Mouse (Mus musculus): Measurements from ENCODE around the gene Dennd4b.
A peak's percentile ranks its signal among the peaks of the same experiment; 100 is the strongest.

The Dennd4b gene

GRCm38 (mm10) chr3:90263121-90263771 lies 1.7 kb upstream of the Dennd4b start:
- Histone ChIP-seq H3K36me3 (ENCODE audit: control insufficient read depth, insufficient read depth, low read length, poor library complexity, severe bottlenecking) (peaks cover 22% of the 10 kb centered on the region), H3K27me3 (ENCODE audit: control insufficient read depth, insufficient read depth, low read length, poor library complexity, severe bottlenecking) (no peaks in the 10 kb centered on the region)
- no peak for DNase-seq (ENCODE audit: low read depth, low spot score)

DNA sequence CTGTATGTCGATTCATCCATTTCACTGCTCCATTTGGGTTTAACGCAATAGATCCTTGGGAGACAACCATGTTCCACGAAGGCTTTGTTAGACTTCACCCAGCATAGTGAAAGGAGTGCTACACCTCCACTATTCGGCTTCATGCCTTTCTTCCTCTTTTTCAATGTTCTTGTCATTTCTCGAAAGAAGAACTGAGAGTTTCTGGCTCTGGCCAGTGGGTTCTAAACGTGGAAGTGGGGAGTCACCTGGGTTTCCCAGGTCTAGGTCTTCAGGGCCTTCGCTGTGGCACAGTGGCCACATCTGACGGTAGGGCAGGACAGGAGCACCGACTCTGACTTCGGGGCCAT lies 325 bp upstream of the Dennd4b start:
- Histone ChIP-seq H3K36me3 (ENCODE audit: control insufficient read depth, insufficient read depth, low read length, poor library complexity, severe bottlenecking) (peaks cover 27% of the 10 kb centered on the region), H3K27me3 (ENCODE audit: control insufficient read depth, insufficient read depth, low read length, poor library complexity, severe bottlenecking) (no peaks in the 10 kb centered on the region)
- DNase-seq (ENCODE audit: low read depth, low spot score) = peak; percentile 93

GRCm38 (mm10) chr3:90265932-90266741 lies 1.2 kb downstream of the Dennd4b start:
- peaks cover 27% of the 10 kb centered on the region for H3K36me3 ChIP-seq (ENCODE audit: control insufficient read depth, insufficient read depth, low read length, poor library complexity, severe bottlenecking)
- DNase-seq (ENCODE audit: low read depth, low spot score) = peak; percentile 88
- no peaks in the 10 kb centered on the region for H3K27me3 ChIP-seq (ENCODE audit: control insufficient read depth, insufficient read depth, low read length, poor library complexity, severe bottlenecking)

DNA sequence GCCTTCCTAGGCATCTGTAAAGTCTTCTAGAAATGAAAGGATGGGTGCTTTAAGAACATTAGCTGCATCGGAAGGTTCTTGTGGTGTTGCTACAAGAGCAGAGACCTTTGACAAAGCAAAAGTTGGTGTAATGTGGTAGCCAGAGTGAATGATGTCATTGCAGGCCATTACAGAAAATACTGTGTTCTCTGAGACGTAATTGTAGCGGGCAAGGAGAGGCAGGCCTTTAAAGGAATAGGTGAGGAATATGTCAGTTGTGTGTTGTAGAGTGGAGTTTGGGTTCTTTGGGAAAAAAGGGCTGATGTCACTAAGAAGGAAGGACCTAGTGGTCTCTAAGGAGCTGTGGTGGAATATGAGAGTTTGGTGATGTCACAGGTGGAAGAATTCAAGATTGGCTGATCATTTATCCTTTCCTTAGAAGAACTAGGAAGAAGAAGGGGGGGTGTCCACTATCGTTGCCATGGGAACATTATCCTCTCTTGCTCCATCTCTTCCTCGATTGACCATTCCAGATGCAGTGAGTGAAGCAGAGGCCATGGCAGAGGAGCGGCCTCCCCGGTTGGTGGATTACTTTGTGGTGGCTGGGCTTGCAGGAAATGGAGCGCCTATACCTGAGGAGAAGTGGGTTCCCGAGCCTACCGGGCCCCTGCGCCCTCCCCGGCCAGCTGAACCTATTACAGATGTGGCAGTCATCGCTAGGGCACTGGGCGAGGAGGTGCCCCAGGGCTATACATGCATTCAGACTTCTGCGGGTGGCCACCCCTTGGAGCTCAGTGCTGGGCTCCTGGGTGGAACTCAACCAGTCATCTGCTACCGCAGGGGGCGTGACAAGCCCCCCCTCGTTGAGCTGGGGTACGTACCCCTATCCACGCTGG lies 2.2 kb downstream of the Dennd4b start:
- Histone ChIP-seq H3K27me3 (ENCODE audit: control insufficient read depth, insufficient read depth, low read length, poor library complexity, severe bottlenecking) (no peaks in the 10 kb centered on the region), H3K36me3 (ENCODE audit: control insufficient read depth, insufficient read depth, low read length, poor library complexity, severe bottlenecking) (peaks cover 29% of the 10 kb centered on the region)
- peak; percentile 24 for DNase-seq (ENCODE audit: low read depth, low spot score)

- Histone ChIP-seq H3K36me3 (ENCODE audit: control insufficient read depth, insufficient read depth, low read length, poor library complexity, severe bottlenecking) (peaks cover 32% of the 10 kb centered on the region), H3K27me3 (ENCODE audit: control insufficient read depth, insufficient read depth, low read length, poor library complexity, severe bottlenecking) (no peaks in the 10 kb centered on the region)
- no peak for DNase-seq (ENCODE audit: low read depth, low spot score)
Observed at GRCm38 (mm10) chr3:90268190-90268589, 3.2 kb downstream of the Dennd4b start.

GRCm38 (mm10) chr3:90268971-90269370 lies 4.0 kb downstream of the Dennd4b start:
- no peaks in the 10 kb centered on the region for H3K27me3 ChIP-seq (ENCODE audit: control insufficient read depth, insufficient read depth, low read length, poor library complexity, severe bottlenecking)
- DNase-seq (ENCODE audit: low read depth, low spot score) = no peak
- peaks cover 34% of the 10 kb centered on the region for H3K36me3 ChIP-seq (ENCODE audit: control insufficient read depth, insufficient read depth, low read length, poor library complexity, severe bottlenecking)

DNA sequence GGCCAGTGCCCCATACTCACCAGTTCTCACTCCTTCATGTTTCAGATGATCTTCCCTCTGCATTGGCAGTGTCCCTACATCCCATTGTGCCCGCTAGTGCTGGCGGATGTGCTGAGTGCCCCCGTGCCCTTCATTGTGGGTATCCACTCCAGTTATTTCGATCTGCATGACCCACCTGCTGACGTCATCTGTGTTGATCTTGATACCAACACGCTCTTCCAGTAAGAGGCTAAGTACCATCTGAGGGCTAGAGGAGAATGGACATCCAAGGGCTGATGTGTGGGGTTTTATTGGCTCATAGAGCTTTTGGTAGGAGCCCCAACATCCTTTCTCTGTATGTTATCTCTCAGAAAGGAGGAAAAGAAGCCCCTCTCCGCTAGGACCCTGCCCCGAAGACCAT lies 5.8 kb downstream of the Dennd4b start:
- peaks cover 34% of the 10 kb centered on the region for H3K36me3 ChIP-seq (ENCODE audit: control insufficient read depth, insufficient read depth, low read length, poor library complexity, severe bottlenecking)
- no peak for DNase-seq (ENCODE audit: low read depth, low spot score)

GRCm38 (mm10) chr3:90272170-90272569 lies 7.2 kb downstream of the Dennd4b start:
- Histone ChIP-seq H3K36me3 (ENCODE audit: control insufficient read depth, insufficient read depth, low read length, poor library complexity, severe bottlenecking) (peaks cover 45% of the 10 kb centered on the region), H3K27me3 (ENCODE audit: control insufficient read depth, insufficient read depth, low read length, poor library complexity, severe bottlenecking) (no peaks in the 10 kb centered on the region)
- DNase-seq (ENCODE audit: low read depth, low spot score) = no peak

More for the DNA sequence above, 5.8 kb downstream of the Dennd4b start:
- no peaks in the 10 kb centered on the region for H3K27me3 ChIP-seq (ENCODE audit: control insufficient read depth, insufficient read depth, low read length, poor library complexity, severe bottlenecking)

DNA sequence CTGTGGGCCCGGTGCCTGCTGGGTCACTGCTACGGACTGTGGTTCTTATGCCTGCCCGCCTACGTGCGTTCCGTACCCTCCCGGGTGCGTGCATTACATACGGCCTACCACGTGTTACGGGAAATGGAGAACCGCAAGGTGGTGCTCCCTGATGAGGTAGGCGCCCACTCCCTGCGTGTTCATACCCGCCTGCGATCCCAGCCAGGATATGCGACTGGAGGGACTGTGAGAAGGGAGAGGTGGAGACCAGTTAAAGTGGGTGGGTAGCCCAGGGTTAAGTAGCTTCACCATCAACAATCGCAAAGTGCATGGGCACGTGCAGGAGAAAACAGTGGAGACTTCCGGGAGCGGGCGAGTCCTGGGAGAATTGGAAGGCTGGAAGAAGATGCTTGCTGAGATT lies 8.9 kb downstream of the Dennd4b start:
- DNase-seq (ENCODE audit: low read depth, low spot score) = no peak
- Histone ChIP-seq H3K27me3 (ENCODE audit: control insufficient read depth, insufficient read depth, low read length, poor library complexity, severe bottlenecking) (no peaks in the 10 kb centered on the region), H3K36me3 (ENCODE audit: control insufficient read depth, insufficient read depth, low read length, poor library complexity, severe bottlenecking) (peaks cover 45% of the 10 kb centered on the region)

- DNase-seq (ENCODE audit: low read depth, low spot score) = no peak
- H3K27me3 ChIP-seq (ENCODE audit: control insufficient read depth, insufficient read depth, low read length, poor library complexity, severe bottlenecking) = no peaks in the 10 kb centered on the region
- peaks cover 48% of the 10 kb centered on the region for H3K36me3 ChIP-seq (ENCODE audit: control insufficient read depth, insufficient read depth, low read length, poor library complexity, severe bottlenecking)
Observed at GRCm38 (mm10) chr3:90275286-90275685, 10.3 kb downstream of the Dennd4b start.

DNA sequence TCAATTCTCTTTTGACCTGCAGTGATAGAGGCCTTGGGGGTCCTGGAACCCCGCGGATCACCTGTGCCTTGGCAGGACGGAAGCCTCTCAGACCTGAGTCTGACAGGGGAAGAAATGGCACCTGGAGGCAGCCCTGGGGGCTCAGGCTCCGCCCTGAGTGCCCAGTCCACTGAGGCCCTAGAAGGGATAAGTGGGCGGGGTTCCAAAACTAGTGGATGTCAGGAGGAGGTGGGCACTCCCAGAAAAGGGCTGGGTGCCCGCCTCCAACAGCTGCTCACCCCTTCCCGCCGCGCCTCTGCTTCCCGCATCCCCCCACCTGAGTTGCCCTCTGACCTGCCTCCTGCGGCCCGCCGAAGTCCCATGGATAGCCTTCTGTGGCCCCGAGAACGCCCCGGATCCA lies 11.9 kb downstream of the Dennd4b start:
- no peaks in the 10 kb centered on the region for H3K27me3 ChIP-seq (ENCODE audit: control insufficient read depth, insufficient read depth, low read length, poor library complexity, severe bottlenecking)
- no peak for DNase-seq (ENCODE audit: low read depth, low spot score)
- peaks cover 42% of the 10 kb centered on the region for H3K36me3 ChIP-seq (ENCODE audit: control insufficient read depth, insufficient read depth, low read length, poor library complexity, severe bottlenecking)

- DNase-seq (ENCODE audit: low read depth, low spot score) = no peak
- peaks cover 35% of the 10 kb centered on the region for H3K36me3 ChIP-seq (ENCODE audit: control insufficient read depth, insufficient read depth, low read length, poor library complexity, severe bottlenecking)
Observed at GRCm38 (mm10) chr3:90277793-90278192, 12.8 kb downstream of the Dennd4b start.

GRCm38 (mm10) chr3:90278211-90278610 lies 13.2 kb downstream of the Dennd4b start:
- no peak for DNase-seq (ENCODE audit: low read depth, low spot score)
- no peaks in the 10 kb centered on the region for H3K27me3 ChIP-seq (ENCODE audit: control insufficient read depth, insufficient read depth, low read length, poor library complexity, severe bottlenecking)
- H3K36me3 ChIP-seq (ENCODE audit: control insufficient read depth, insufficient read depth, low read length, poor library complexity, severe bottlenecking) = peaks cover 35% of the 10 kb centered on the region

More at GRCm38 (mm10) chr3:90277793-90278192, 12.8 kb downstream of the Dennd4b start:
- H3K27me3 ChIP-seq (ENCODE audit: control insufficient read depth, insufficient read depth, low read length, poor library complexity, severe bottlenecking) = no peaks in the 10 kb centered on the region

- no peak for DNase-seq (ENCODE audit: low read depth, low spot score)
- peaks cover 30% of the 10 kb centered on the region for H3K36me3 ChIP-seq (ENCODE audit: control insufficient read depth, insufficient read depth, low read length, poor library complexity, severe bottlenecking)
- H3K27me3 ChIP-seq (ENCODE audit: control insufficient read depth, insufficient read depth, low read length, poor library complexity, severe bottlenecking) = no peaks in the 10 kb centered on the region
Observed at GRCm38 (mm10) chr3:90279216-90279615, 14.2 kb downstream of the Dennd4b start.

DNA sequence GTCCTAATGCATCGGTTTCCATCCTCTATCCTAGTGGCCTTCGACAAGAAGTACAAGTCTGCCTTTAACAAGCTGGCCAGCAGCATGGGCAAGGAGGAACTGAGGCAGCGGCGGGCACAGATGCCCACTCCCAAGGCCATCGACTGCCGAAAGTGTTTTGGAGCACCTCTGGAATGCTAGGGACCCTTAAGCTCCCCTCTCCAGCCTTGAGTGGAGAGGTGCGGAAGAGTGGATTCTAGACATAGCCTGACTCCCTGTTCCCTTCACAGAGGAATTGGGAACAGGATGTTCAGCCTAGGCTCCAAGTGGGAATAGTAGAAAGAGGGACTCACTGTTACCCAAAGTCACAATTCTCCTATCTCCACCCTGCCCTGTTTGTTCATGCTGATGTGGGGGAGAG lies 14.8 kb downstream of the Dennd4b start:
- peaks cover 30% of the 10 kb centered on the region for H3K36me3 ChIP-seq (ENCODE audit: control insufficient read depth, insufficient read depth, low read length, poor library complexity, severe bottlenecking)
- DNase-seq (ENCODE audit: low read depth, low spot score) = no peak
- H3K27me3 ChIP-seq (ENCODE audit: control insufficient read depth, insufficient read depth, low read length, poor library complexity, severe bottlenecking) = no peaks in the 10 kb centered on the region
